Mouse (Mus musculus) left cerebral cortex, adult 2 months (tissue): Measurements from ENCODE around the gene Plekhh2. TPM values are rescaled to one million over a fixed set of nuclear protein-coding genes. Genes with fewer than 3 reads are reported as not detected.

Source experiments
- DNase-seq, 2 experiments: peaks; one replicate each; pipeline ENCODE4 v3.0.0; 2021 to 2022; ENCODE audit warnings: low spot score in 2 of 2, mixed read lengths in 1 of 2; ENCODE audit errors: extremely low spot score in 1 of 2
- H3K27ac ChIP-seq: fragments of 200-600 bp; 2 replicates; pipeline ENCODE4 v1.8.1; 2022
- H3K4me3 ChIP-seq: fragments of 200-600 bp; 2 replicates; pipeline ENCODE4 v1.8.1; 2022
- CTCF ChIP-seq: fragments of 200-600 bp; IDR thresholded peaks from 2 replicates; pipeline ENCODE4 v1.8.1; 2022; ENCODE audit warnings: antibody characterized with exemption, mild to moderate bottlenecking, moderate library complexity
- intact Hi-C: fragments of 180-260 bp; cut with DNase I; formaldehyde crosslinking; loops from one replicate; pipeline ENCODE4 v1.15.1; 2025
- total RNA-seq, 2 experiments: library from RNA; stranded (reverse); gene quantifications; 2 replicates each; pipeline ENCODE4 v1.2.3; 2021

Gene Plekhh2
- total RNA-seq, 2 experiments from 2014 or later, result 7.3 to 7.9 TPM

GRCm38 (mm10) chr17:84519346-84519745 lies 7.7 kb downstream of the Plekhh2 start:
- TF ChIP-seq CTCF, result no peak
- no peak for DNase-seq
- no peak overlapping the region for H3K4me3 ChIP-seq
- H3K27ac ChIP-seq, result no peak overlapping the region
- intact Hi-C loops, result no loop called here

GRCm38 (mm10) chr17:84520057-84520456 lies 8.4 kb downstream of the Plekhh2 start:
- intact Hi-C loops, result no loop called here

GRCm38 (mm10) chr17:84529356-84529755 lies 17.7 kb downstream of the Plekhh2 start:
- DNase-seq, result no peak
- intact Hi-C loops, result no loop called here
- no peak for TF ChIP-seq CTCF
- Histone ChIP-seq H3K27ac (no peak overlapping the region), H3K4me3 (no peak overlapping the region)

More at GRCm38 (mm10) chr17:84520057-84520456, 8.4 kb downstream of the Plekhh2 start:
- no peak for TF ChIP-seq CTCF
- Histone ChIP-seq H3K4me3 (no peak overlapping the region), H3K27ac (no peak overlapping the region)
- no peak for DNase-seq

GRCm38 (mm10) chr17:84530202-84530796 lies 18.6 kb downstream of the Plekhh2 start:
- no peak overlapping the region for H3K27ac ChIP-seq
- TF ChIP-seq CTCF, result no peak
- intact Hi-C loops, result no loop called here
- H3K4me3 ChIP-seq, result no peak overlapping the region
- no peak for DNase-seq

GRCm38 (mm10) chr17:84532909-84533499 lies 21.3 kb downstream of the Plekhh2 start:
- H3K4me3 ChIP-seq, result no peak overlapping the region
- no peak for TF ChIP-seq CTCF
- no peak overlapping the region for H3K27ac ChIP-seq
- DNase-seq, result no peak
- intact Hi-C loops, result no loop called here

- intact Hi-C loops, result no loop called here
- TF ChIP-seq CTCF, result no peak
- no peak for DNase-seq
- Histone ChIP-seq H3K4me3 (no peak overlapping the region), H3K27ac (no peak overlapping the region)
Observed at GRCm38 (mm10) chr17:84533841-84534240, 22.1 kb downstream of the Plekhh2 start.

GRCm38 (mm10) chr17:84534632-84535031 lies 22.9 kb downstream of the Plekhh2 start:
- intact Hi-C loops, result no loop called here
- no peak for DNase-seq
- Histone ChIP-seq H3K4me3 (no peak overlapping the region), H3K27ac (no peak overlapping the region)
- TF ChIP-seq CTCF, result no peak

- Histone ChIP-seq H3K4me3 (no peak overlapping the region), H3K27ac (no peak overlapping the region)
- intact Hi-C loops, result no loop called here
- no peak for TF ChIP-seq CTCF
- DNase-seq, result no peak
Observed at GRCm38 (mm10) chr17:84535226-84535625, 23.5 kb downstream of the Plekhh2 start.

- TF ChIP-seq CTCF, result no peak
- no peak overlapping the region for H3K27ac ChIP-seq
- no peak overlapping the region for H3K4me3 ChIP-seq
- intact Hi-C loops, result no loop called here
- DNase-seq, result no peak
Observed at GRCm38 (mm10) chr17:84537301-84537700, 25.6 kb downstream of the Plekhh2 start.

GRCm38 (mm10) chr17:84537966-84538365 lies 26.3 kb downstream of the Plekhh2 start:
- intact Hi-C loops, result no loop called here
- no peak for TF ChIP-seq CTCF
- Histone ChIP-seq H3K27ac (no peak overlapping the region), H3K4me3 (no peak overlapping the region)
- no peak for DNase-seq

GRCm38 (mm10) chr17:84540603-84541002 lies 28.9 kb downstream of the Plekhh2 start:
- DNase-seq, result peak in 1 of 2 experiments; percentile 14
- H3K27ac ChIP-seq, result no peak overlapping the region
- intact Hi-C loops, result no loop called here
- no peak for TF ChIP-seq CTCF
- H3K4me3 ChIP-seq, result no peak overlapping the region

GRCm38 (mm10) chr17:84550902-84551877 lies 39.5 kb downstream of the Plekhh2 start:
- no peak overlapping the region for H3K4me3 ChIP-seq
- intact Hi-C loops, result no loop called here
- TF ChIP-seq CTCF, result no peak
- no peak for DNase-seq
- H3K27ac ChIP-seq, result no peak overlapping the region
